Mouse (Mus musculus): ENCODE measurements at regions not wholly inside any gene's neighbourhood (a gene's known extent, or its start where the extent isn't known, plus 50 kb on each side); places are given as distances from the start of the nearest gene placed in this dataset.

DNA sequence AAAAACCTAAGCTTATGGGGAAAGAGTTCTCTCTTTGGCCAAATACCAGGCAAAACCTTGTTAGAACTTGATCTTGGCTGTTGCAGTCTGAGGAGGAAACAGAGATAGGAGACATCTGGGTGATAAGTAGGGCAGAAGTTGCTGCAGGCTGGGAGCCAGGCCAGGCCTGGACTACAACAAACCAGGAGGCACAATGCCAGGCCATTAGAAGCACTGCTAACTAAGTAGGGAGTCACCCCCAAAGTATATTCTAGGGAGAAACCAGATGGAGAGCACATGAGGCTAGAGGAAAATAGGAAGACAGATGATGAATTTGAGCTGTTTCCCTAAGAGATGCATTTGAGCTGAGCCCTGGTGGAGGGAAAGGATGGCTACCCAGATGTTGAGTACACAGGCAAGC is 444.6 kb upstream of the Zfp507 start:
- Histone ChIP-seq H3K36me3 (ENCODE audit: control insufficient read depth, insufficient read depth, low read length) (no peaks in the 10 kb centered on the region), H3K4me3 (ENCODE audit: control insufficient read depth, insufficient read depth, low read length) (no peak overlapping the region), H3K4me1 (replicated peaks; ENCODE audit: control insufficient read depth, insufficient read depth, low read length) (no peaks in the 10 kb centered on the region), H3K27me3 (ENCODE audit: control insufficient read depth, insufficient read depth, low read length) (no peaks in the 10 kb centered on the region), H3K27ac (ENCODE audit: control insufficient read depth, insufficient read depth, low read length) (no peak overlapping the region)
- no peak for TF ChIP-seq POLR2A (IDR thresholded peaks at IDR 0.05; ENCODE audit: control insufficient read depth, extremely low read depth, insufficient read depth, low read length, poor library complexity)
- TF ChIP-seq CTCF (IDR thresholded peaks at IDR 0.05; ENCODE audit: borderline replicate concordance, control insufficient read depth, extremely low read depth, insufficient read depth, low read length, poor library complexity): no peak
- no peak for DNase-seq

GRCm38 (mm10) chr7:36236673-36237072 is 433.9 kb upstream of the Zfp507 start:
- no peak overlapping the region for H3K4me3 ChIP-seq (ENCODE audit: control insufficient read depth, insufficient read depth, low read length)
- 96% methylated on average over 2 of the region's 2 CpGs for WGBS
- H3K27me3 ChIP-seq (ENCODE audit: control insufficient read depth, insufficient read depth, low read length): no peaks in the 10 kb centered on the region
- no peak for TF ChIP-seq CTCF (IDR thresholded peaks at IDR 0.05; ENCODE audit: borderline replicate concordance, control insufficient read depth, extremely low read depth, insufficient read depth, low read length, poor library complexity)
- no peak for TF ChIP-seq POLR2A (IDR thresholded peaks at IDR 0.05; ENCODE audit: control insufficient read depth, extremely low read depth, insufficient read depth, low read length, poor library complexity)
- no peaks in the 10 kb centered on the region for H3K36me3 ChIP-seq (ENCODE audit: control insufficient read depth, insufficient read depth, low read length)
- no peak overlapping the region for H3K27ac ChIP-seq (ENCODE audit: control insufficient read depth, insufficient read depth, low read length)
- no peak for DNase-seq
- no peaks in the 10 kb centered on the region for H3K4me1 ChIP-seq (replicated peaks; ENCODE audit: control insufficient read depth, insufficient read depth, low read length)

DNA sequence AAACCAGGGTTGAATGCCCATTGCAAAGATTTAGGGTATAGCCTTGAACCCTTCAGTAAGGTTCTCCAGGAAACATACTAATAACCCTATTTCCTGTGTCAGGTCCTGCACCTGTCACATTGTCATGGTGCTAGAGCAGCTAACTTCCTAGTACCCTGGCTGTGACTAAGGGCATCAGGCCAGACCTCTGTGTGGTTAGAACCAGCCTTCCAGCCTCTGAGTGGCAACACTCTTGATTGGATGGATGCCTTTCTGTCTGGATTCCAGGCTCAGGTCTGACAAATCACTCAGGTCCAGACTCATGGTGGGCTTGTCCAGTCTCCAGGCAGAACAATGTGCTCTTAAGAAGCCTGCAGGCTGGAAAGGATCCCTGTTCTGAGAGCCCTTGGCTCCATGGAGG is 426.2 kb upstream of the Zfp507 start:
- no peaks in the 10 kb centered on the region for H3K36me3 ChIP-seq (ENCODE audit: control insufficient read depth, insufficient read depth, low read length)
- no peak for DNase-seq
- H3K4me3 ChIP-seq (ENCODE audit: control insufficient read depth, insufficient read depth, low read length): no peak overlapping the region
- no peak for TF ChIP-seq CTCF (IDR thresholded peaks at IDR 0.05; ENCODE audit: borderline replicate concordance, control insufficient read depth, extremely low read depth, insufficient read depth, low read length, poor library complexity)
- TF ChIP-seq POLR2A (IDR thresholded peaks at IDR 0.05; ENCODE audit: control insufficient read depth, extremely low read depth, insufficient read depth, low read length, poor library complexity): no peak
- no peak overlapping the region for H3K27ac ChIP-seq (ENCODE audit: control insufficient read depth, insufficient read depth, low read length)
- no peaks in the 10 kb centered on the region for H3K27me3 ChIP-seq (ENCODE audit: control insufficient read depth, insufficient read depth, low read length)
- H3K4me1 ChIP-seq (replicated peaks; ENCODE audit: control insufficient read depth, insufficient read depth, low read length): no peaks in the 10 kb centered on the region

- no peaks in the 10 kb centered on the region for H3K4me1 ChIP-seq (replicated peaks; ENCODE audit: control insufficient read depth, insufficient read depth, low read length)
- no peak overlapping the region for H3K4me3 ChIP-seq (ENCODE audit: control insufficient read depth, insufficient read depth, low read length)
- no peak for DNase-seq
- no peaks in the 10 kb centered on the region for H3K27me3 ChIP-seq (ENCODE audit: control insufficient read depth, insufficient read depth, low read length)
- no peak overlapping the region for H3K27ac ChIP-seq (ENCODE audit: control insufficient read depth, insufficient read depth, low read length)
- 97% methylated on average over 8 of the region's 8 CpGs for WGBS
- no peaks in the 10 kb centered on the region for H3K36me3 ChIP-seq (ENCODE audit: control insufficient read depth, insufficient read depth, low read length)
- no peak for TF ChIP-seq POLR2A (IDR thresholded peaks at IDR 0.05; ENCODE audit: control insufficient read depth, extremely low read depth, insufficient read depth, low read length, poor library complexity)
- no peak for TF ChIP-seq CTCF (IDR thresholded peaks at IDR 0.05; ENCODE audit: borderline replicate concordance, control insufficient read depth, extremely low read depth, insufficient read depth, low read length, poor library complexity)
These were observed 421.6 kb upstream of the Zfp507 start for GRCm38 (mm10) chr7:36224416-36224815.

DNA sequence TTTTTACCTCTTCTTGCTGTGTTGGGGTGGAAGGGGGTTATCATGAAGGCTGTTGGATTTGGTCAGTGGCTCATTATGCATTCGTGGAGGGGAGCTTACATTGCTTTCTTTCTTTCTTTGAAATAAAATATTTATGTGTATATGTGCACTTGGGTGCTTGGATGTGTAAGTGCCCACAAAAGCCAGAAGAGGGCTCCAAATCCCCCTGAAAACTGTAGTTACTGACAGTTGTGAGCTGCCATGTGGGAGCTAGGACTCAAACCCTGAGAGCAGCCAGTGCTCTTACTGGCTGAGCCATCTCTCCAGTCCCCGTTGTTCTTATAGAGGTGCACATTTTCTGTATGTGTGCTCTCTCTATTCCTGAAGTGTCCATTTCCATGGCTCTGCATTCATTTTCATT is 415.6 kb upstream of the Zfp507 start:
- no peak overlapping the region for H3K27ac ChIP-seq (ENCODE audit: control insufficient read depth, insufficient read depth, low read length)
- H3K27me3 ChIP-seq (ENCODE audit: control insufficient read depth, insufficient read depth, low read length): no peaks in the 10 kb centered on the region
- no peak for TF ChIP-seq POLR2A (IDR thresholded peaks at IDR 0.05; ENCODE audit: control insufficient read depth, extremely low read depth, insufficient read depth, low read length, poor library complexity)
- no peak for TF ChIP-seq CTCF (IDR thresholded peaks at IDR 0.05; ENCODE audit: borderline replicate concordance, control insufficient read depth, extremely low read depth, insufficient read depth, low read length, poor library complexity)
- no peak for DNase-seq
- WGBS: 65% methylated on average over 2 of the region's 2 CpGs
- H3K36me3 ChIP-seq (ENCODE audit: control insufficient read depth, insufficient read depth, low read length): no peaks in the 10 kb centered on the region
- H3K4me3 ChIP-seq (ENCODE audit: control insufficient read depth, insufficient read depth, low read length): no peak overlapping the region
- H3K4me1 ChIP-seq (replicated peaks; ENCODE audit: control insufficient read depth, insufficient read depth, low read length): no peaks in the 10 kb centered on the region

GRCm38 (mm10) chr7:36210034-36210433 is 407.2 kb upstream of the Zfp507 start:
- H3K27me3 ChIP-seq (ENCODE audit: control insufficient read depth, insufficient read depth, low read length): no peaks in the 10 kb centered on the region
- H3K4me1 ChIP-seq (replicated peaks; ENCODE audit: control insufficient read depth, insufficient read depth, low read length): no peaks in the 10 kb centered on the region
- TF ChIP-seq CTCF (IDR thresholded peaks at IDR 0.05; ENCODE audit: borderline replicate concordance, control insufficient read depth, extremely low read depth, insufficient read depth, low read length, poor library complexity) (no peak), POLR2A (IDR thresholded peaks at IDR 0.05; ENCODE audit: control insufficient read depth, extremely low read depth, insufficient read depth, low read length, poor library complexity) (no peak)
- 95% methylated on average over 4 of the region's 4 CpGs for WGBS
- H3K27ac ChIP-seq (ENCODE audit: control insufficient read depth, insufficient read depth, low read length): no peak overlapping the region
- no peak overlapping the region for H3K4me3 ChIP-seq (ENCODE audit: control insufficient read depth, insufficient read depth, low read length)
- H3K36me3 ChIP-seq (ENCODE audit: control insufficient read depth, insufficient read depth, low read length): no peaks in the 10 kb centered on the region
- no peak for DNase-seq

GRCm38 (mm10) chr7:36207525-36208260 is 404.9 kb upstream of the Zfp507 start:
- no peaks in the 10 kb centered on the region for H3K4me1 ChIP-seq (replicated peaks; ENCODE audit: control insufficient read depth, insufficient read depth, low read length)

More at GRCm38 (mm10) chr7:36207525-36208260, 404.9 kb upstream of the Zfp507 start:
- Histone ChIP-seq H3K4me3 (ENCODE audit: control insufficient read depth, insufficient read depth, low read length) (no peak overlapping the region), H3K27ac (ENCODE audit: control insufficient read depth, insufficient read depth, low read length) (no peak overlapping the region), H3K36me3 (ENCODE audit: control insufficient read depth, insufficient read depth, low read length) (no peaks in the 10 kb centered on the region), H3K27me3 (ENCODE audit: control insufficient read depth, insufficient read depth, low read length) (no peaks in the 10 kb centered on the region)
- TF ChIP-seq POLR2A (IDR thresholded peaks at IDR 0.05; ENCODE audit: control insufficient read depth, extremely low read depth, insufficient read depth, low read length, poor library complexity) (no peak), CTCF (IDR thresholded peaks at IDR 0.05; ENCODE audit: borderline replicate concordance, control insufficient read depth, extremely low read depth, insufficient read depth, low read length, poor library complexity) (no peak)
- 91% methylated on average over 17 of the region's 17 CpGs for WGBS
- DNase-seq: no peak

Data from thymus, adult 2 months (tissue).